Mouse (Mus musculus): ENCODE data around the gene Kalrn.

The Kalrn gene

GRCm38 (mm10) chr16:34494741-34495140, 78.6 kb downstream of the Kalrn start:
- DNase-seq (ENCODE audit: low spot score), result no peak

- DNase-seq (ENCODE audit: low spot score), result no peak
Observed at GRCm38 (mm10) chr16:34493914-34494313, 79.4 kb downstream of the Kalrn start.

GRCm38 (mm10) chr16:34491225-34491624, 82.1 kb downstream of the Kalrn start:
- no peak for DNase-seq (ENCODE audit: low spot score)

GRCm38 (mm10) chr16:34490506-34490905, 82.8 kb downstream of the Kalrn start:
- no peak for DNase-seq (ENCODE audit: low spot score)

GRCm38 (mm10) chr16:34489805-34490325, 83.5 kb downstream of the Kalrn start:
- no peak for DNase-seq (ENCODE audit: low spot score)

GRCm38 (mm10) chr16:34487823-34488222, 85.5 kb downstream of the Kalrn start:
- DNase-seq (ENCODE audit: low spot score), result no peak

GRCm38 (mm10) chr16:34487268-34487667, 86.1 kb downstream of the Kalrn start:
- DNase-seq (ENCODE audit: low spot score), result no peak

GRCm38 (mm10) chr16:34485483-34485882, 87.8 kb downstream of the Kalrn start:
- no peak for DNase-seq (ENCODE audit: low spot score)

GRCm38 (mm10) chr16:34484921-34485320, 88.4 kb downstream of the Kalrn start:
- no peak for DNase-seq (ENCODE audit: low spot score)

- DNase-seq (ENCODE audit: low spot score), result no peak
Observed at GRCm38 (mm10) chr16:34484213-34484612, 89.1 kb downstream of the Kalrn start.

- DNase-seq (ENCODE audit: low spot score), result no peak
Observed at GRCm38 (mm10) chr16:34483716-34484115, 89.6 kb downstream of the Kalrn start.

GRCm38 (mm10) chr16:34474741-34475140, 98.6 kb downstream of the Kalrn start:
- no peak for DNase-seq (ENCODE audit: low spot score)

GRCm38 (mm10) chr16:34473891-34474290, 99.4 kb downstream of the Kalrn start:
- no peak for DNase-seq (ENCODE audit: low spot score)

- DNase-seq (ENCODE audit: low spot score), result no peak
Observed at GRCm38 (mm10) chr16:34471441-34471840, 101.9 kb downstream of the Kalrn start.

- no peak for DNase-seq (ENCODE audit: low spot score)
Observed at GRCm38 (mm10) chr16:34470343-34470742, 103.0 kb downstream of the Kalrn start.

- DNase-seq (ENCODE audit: low spot score), result peak; percentile 76
Observed at GRCm38 (mm10) chr16:34469277-34469868, 104.0 kb downstream of the Kalrn start.

GRCm38 (mm10) chr16:34466649-34467048, 106.7 kb downstream of the Kalrn start:
- DNase-seq (ENCODE audit: low spot score), result no peak

- DNase-seq (ENCODE audit: low spot score), result no peak
Observed at GRCm38 (mm10) chr16:34456314-34456713, 117.0 kb downstream of the Kalrn start.

GRCm38 (mm10) chr16:34445666-34446065, 127.7 kb downstream of the Kalrn start:
- no peak for DNase-seq (ENCODE audit: low spot score)

GRCm38 (mm10) chr16:34441704-34442103, 131.6 kb downstream of the Kalrn start:
- DNase-seq (ENCODE audit: low spot score), result no peak

- no peak for DNase-seq (ENCODE audit: low spot score)
Observed at GRCm38 (mm10) chr16:34440994-34441414, 132.3 kb downstream of the Kalrn start.

- DNase-seq (ENCODE audit: low spot score), result peak; percentile 62
Observed at GRCm38 (mm10) chr16:34440019-34440615, 133.2 kb downstream of the Kalrn start.

- no peak for DNase-seq (ENCODE audit: low spot score)
Observed at GRCm38 (mm10) chr16:34430131-34430530, 143.2 kb downstream of the Kalrn start.

GRCm38 (mm10) chr16:34427654-34428053, 145.7 kb downstream of the Kalrn start:
- no peak for DNase-seq (ENCODE audit: low spot score)
